Mouse (Mus musculus): ENCODE measurements around the gene Pate3. TPM values are rescaled to one million over a fixed set of nuclear protein-coding genes. Genes with fewer than 3 reads are reported as not detected.
"Not testable (repeated sequence)": the region's sequence is repeated elsewhere in the genome, so short reads cannot be mapped to it uniquely, and the experiment has no call there.

Pate3 gene
- not detected for total RNA-seq (2021)
- long read RNA-seq, experiment 1: 0 reads
- long read RNA-seq, experiment 2: 0 reads

DNA sequence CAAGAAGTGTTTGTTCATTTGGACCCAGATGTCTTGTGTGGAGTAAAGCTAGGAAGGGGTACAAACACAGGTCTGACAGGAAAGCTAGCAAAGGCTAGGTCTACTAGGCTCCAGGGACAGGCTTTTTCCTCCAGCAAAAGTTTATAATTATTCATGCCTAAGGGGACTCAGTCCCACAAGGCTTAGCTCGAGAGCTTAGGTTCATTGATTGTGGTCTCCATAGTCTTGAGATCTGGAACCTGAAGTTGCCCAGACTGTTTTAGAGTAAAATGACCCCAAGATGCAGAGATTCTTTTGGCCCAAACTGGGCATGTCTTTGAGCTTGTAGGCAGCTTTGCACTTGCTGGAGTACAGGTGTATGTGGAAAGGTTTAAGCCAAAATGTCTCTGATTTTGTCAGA lies at the start of gene Pate3:
TSS of gene Pate3 (minus strand) at position 101 of the 400 bp plus-strand sequence.
- no peak for DNase-seq (ENCODE audit: low spot score in 2 of 2)

DNA sequence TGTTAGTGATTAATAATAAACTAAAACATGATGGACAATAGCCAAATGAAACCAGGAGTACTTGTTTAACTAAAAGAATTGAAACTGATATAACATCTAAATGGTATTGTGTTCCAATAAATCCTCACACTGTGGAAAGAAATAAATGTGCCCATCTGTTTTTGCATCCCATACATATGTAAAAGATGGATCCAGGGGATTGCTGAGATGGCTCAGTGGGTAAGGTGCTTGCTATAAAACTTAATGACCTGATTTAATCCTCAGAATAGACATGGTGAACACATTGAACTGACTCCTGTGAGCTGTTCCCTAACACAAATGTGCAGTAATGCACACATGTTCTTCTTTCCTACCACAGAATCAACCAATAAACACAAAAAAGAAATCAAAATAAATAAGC lies 43.9 kb upstream of the Pate3 start:
- no peak for DNase-seq (ENCODE audit: low spot score in 2 of 2)

DNA sequence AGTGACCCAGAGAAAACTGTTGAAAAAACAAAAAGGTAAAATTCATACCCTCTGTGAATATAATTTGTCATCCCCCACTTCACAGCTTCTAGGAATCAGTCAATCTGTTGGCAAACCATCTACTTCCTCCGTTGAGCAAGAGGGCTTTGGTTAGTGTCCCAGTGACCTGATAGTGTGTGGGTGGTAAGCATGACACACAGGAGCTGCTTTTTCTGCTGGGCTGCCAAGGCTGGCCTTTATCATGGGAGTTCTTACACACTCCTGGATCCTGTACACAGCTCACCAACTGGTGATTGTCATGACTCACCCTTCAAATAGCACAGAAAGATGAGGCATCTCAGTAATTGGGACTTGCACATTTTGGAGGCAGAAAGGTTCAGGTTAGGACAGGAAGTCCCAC lies 39.0 kb upstream of the Pate3 start, which contains the start of gene Pate1:
TSS of gene Pate1 (minus strand) at position 378 of the 400 bp plus-strand sequence.
- DNase-seq (ENCODE audit: low spot score in 2 of 2): no peak

DNA sequence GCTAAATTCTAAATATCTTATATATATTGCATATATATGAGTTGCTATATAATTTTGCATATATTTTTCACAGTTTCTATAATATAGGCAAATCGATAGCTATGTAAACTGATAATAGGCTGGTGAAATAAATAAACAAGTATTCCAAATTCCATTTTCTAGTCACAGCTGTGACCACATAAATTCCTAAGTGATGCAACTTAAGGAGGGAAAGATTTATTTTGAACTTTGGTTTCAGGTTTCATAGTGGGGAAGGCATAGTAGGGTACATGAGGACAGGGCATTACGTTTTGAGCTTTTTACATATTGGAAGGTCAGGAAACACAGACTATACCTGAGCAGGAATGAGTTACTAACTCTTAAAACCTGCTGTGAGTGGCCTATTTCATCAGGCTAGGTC lies 25.6 kb upstream of the Pate3 start:
- no peak for DNase-seq (ENCODE audit: low spot score in 2 of 2)

DNA sequence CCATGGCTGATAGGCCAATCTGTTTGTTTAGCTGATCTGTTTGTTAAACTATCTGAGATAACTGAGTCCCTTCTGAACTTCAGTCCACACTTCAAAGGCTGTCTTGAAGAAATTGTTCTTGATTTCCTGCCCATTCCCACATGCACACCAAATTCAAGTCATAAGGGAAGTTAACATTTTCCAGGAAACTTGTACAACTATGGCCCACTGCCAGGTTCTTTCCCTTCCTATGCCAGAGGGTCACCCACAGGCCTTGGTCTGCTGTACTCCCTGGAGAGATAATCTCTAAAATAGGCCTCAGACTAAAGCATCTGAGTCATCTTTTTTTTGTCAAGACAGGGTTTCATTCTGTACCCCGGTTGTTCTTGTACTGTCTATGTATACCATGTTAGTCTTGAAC lies 15.0 kb downstream of the Pate3 start:
- DNase-seq (ENCODE audit: low spot score in 2 of 2): no peak

DNA sequence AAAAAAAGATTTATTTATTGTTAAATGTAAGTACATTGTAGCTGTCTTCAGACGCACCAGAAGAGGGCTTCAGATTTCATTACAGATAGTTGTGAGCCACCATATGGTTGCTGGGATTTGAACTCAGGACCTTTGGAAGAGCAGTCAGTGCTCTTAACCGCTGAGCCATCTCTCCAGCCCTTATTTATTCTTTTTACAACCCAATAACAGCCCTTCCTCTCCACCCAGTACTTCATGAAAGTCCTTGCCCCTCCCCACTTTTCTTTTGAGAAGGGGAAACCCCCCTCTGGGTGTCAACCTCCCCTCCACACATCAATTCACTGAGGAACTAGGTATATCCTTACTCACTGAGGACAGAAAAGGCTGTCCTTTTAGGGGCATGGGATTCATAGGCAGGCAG lies 31.2 kb downstream of the Pate3 start:
- not testable (repeated sequence) for DNase-seq (ENCODE audit: low spot score in 2 of 2)

DNA sequence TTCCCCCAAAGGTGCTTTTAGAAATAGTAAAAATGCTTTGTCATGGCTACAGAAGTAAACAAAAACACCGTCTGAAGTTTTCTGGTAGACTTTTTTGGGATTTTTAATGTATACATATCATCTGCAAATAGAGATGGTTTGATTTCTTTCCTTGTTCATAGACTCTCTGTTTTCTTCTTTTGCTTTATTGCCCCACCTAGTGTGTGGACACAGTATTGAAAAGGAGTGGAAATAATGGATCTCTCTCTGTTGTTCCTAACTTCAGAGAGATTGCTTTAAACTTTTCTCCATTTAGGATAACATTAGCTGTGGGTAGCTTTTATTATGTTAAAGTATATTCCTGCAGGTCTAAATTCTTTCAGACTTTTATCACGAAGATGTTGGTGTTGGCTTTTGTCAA lies 34.0 kb downstream of the Pate3 start:
- DNase-seq (ENCODE audit: low spot score in 2 of 2): no peak

DNA sequence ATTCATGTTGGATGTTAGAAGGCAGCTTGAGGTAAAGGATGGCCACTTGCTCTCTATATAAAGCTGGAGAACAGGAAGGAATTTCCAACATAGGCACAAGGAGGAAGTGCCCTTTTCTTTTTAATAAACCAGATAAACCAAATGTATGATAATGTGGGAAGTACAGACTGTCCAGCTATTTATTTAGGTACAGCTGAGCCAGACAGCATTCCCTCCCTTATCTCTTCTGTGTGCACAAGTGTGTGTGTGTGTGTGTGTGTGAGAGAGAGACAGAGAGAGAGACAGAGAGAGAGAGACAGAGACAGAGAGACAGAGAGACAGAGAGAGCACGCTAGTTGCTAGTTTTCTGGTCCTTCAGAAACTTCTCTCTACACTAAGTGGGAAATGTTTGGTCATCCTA lies 36.2 kb downstream of the Pate3 start, which contains the start of gene Pate4:
TSS of gene Pate4 (minus strand) at position 101 of the 400 bp plus-strand sequence.
- DNase-seq (ENCODE audit: low spot score in 2 of 2): no peak

DNA sequence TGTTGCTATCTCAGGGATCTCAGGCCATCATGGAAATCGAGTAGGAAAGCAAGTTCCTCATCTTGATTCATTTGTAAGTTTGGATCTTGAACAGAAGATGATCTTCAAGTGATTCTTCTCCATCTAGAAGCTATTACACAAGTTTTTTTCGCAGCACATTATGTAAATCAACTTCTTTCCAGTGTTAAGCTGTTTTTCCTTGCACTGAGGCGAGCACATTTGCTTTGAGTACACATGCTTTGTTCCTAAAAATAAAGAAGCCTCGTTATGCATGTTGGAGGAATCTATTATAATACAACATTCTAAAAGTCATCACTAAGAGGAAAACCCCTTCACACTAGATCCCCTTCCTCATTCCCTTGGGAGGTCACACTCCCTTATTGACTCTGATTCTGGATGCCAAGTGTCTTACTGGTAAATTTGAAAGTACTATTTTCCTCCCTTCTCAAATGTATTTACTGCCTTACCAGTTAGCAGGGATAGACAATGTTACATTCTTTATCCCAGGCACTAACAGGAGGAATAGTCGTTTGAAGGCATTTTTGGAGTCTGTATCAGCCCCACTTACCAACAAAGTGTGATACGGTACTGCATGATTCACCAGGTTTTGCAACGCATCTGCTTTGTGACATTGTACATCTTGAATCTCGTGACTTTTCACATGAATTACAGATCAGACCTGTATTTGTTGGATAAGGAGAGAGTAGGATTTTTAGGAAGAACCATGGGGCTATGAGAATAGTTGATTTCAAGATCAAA lies 40.2 kb downstream of the Pate3 start:
- DNase-seq (ENCODE audit: low spot score in 2 of 2): no peak

Other genes starting within 250 kb of the Pate3 start
- gene Cdon, start 227.1 kb downstream of the Pate3 start, total RNA-seq (2021): 10 to 100 TPM in 1 of 2 experiments, 1 to 10 TPM in 1; 7.7 to 12.2 TPM
- not detected for gene Gm1113, start 129.9 kb downstream of the Pate3 start, total RNA-seq (2021)
- 1 to 10 TPM; 1.0 to 1.1 TPM for gene Ddx25, start 89.7 kb downstream of the Pate3 start, total RNA-seq (2021)
- gene Pus3, start 89.6 kb downstream of the Pate3 start, total RNA-seq (2021): 10 to 100 TPM in 1 of 2 experiments, 1 to 10 TPM in 1; 9.5 to 13.0 TPM
- under 1 TPM; 0.30 to 0.38 TPM for gene Pate2, start 77.9 kb downstream of the Pate3 start, total RNA-seq (2021)
- 1 to 10 TPM; 2.7 to 3.1 TPM for gene Hyls1, start 77.8 kb downstream of the Pate3 start, total RNA-seq (2021)
- gene Pate4, start 36.3 kb downstream of the Pate3 start, total RNA-seq (2021): not detected
- not detected for gene Pate1, start 39.2 kb upstream of the Pate3 start, total RNA-seq (2021)
- gene Gm17677, start 92.8 kb upstream of the Pate3 start, total RNA-seq (2021): not detected
- gene Gm17727, start 129.9 kb upstream of the Pate3 start, total RNA-seq (2021): not detected
- not detected for gene Gm27235, start 141.9 kb upstream of the Pate3 start, total RNA-seq (2021)
- gene D730048I06Rik, start 141.9 kb upstream of the Pate3 start, total RNA-seq (2021): not detected
- gene 9230110F15Rik, start 195.9 kb upstream of the Pate3 start, total RNA-seq (2021): not detected